Mouse (Mus musculus): ENCODE results near the gene Scd2.

- TF ChIP-seq CTCF (IDR thresholded peaks at IDR 0.05; ENCODE audit: extremely low read depth, insufficient read depth, insufficient read length, insufficient replicate concordance) (no peak), POLR2A (IDR thresholded peaks at IDR 0.05; ENCODE audit: low read depth, low read length) (no peak)
These were observed 15.3 kb downstream of the Scd2 start for GRCm38 (mm10) chr19:44308611-44309246.

All from spleen, adult 2 months (tissue).